12 mouse cellular contexts compared by ENCODE assay signal in the genomic region with DNA sequence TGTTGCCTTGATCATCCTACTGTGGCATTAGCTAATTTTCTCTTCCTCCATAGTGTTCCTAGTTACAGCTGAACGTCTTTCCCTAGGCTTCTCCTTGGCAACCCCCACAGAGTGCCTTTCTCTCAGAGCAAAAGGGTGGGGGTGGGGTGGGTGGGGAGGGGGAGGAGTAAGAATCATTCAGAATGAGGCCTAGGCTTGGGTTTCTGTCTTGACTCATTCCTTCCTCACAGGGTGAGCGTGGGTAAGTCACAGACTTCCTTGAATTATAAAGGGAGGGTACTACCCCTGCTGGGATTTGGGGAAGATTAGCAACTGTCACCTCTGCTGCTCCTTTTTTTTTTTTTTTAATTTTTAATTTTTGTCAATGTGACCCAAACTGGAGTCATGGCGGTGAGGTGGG.
"Had no signal": no experiment of that assay in that cellular context is flagged by ENCODE, and none has a peak within 500 bp of the region (broad histone marks: within the 10 kb centered on the region; RNA-seq: fewer than 3 reads in every experiment).

No protein-coding gene starts in this region.

- DNase-seq: left cerebral cortex, postnatal 4 days; liver; liver, embryonic 13.5 days; liver, postnatal 0 days; lung, adult 18-20 months; lung, adult 2 months; lung, embryonic 14.5 days; lung, postnatal 10 days; lung, postnatal 14 days; lung, postnatal 36 days; lung, postnatal 4 days; midbrain, embryonic 14.5 days had no signal
